Mouse (Mus musculus): ENCODE measurements around the gene Ablim2.

- no peak for TF ChIP-seq CTCF (conservative IDR thresholded peaks at IDR 0.05; ENCODE audit: insufficient read depth, insufficient read length, low read depth, low read length)
- no peak for TF ChIP-seq POLR2A (IDR thresholded peaks at IDR 0.05; ENCODE audit: low read depth, low read length)
Observed at GRCm38 (mm10) chr5:35896556-35896955, 138.9 kb downstream of the Ablim2 start.
